Mouse (Mus musculus) neural tube, embryonic 12.5 days (tissue): ENCODE results near the gene Shf. TPM values are rescaled to one million over a fixed set of nuclear protein-coding genes. Genes with fewer than 3 reads are reported as not detected.
A peak's percentile ranks its signal among the peaks of the same experiment; 100 is the strongest.
"Not testable (repeated sequence)": the region's sequence is repeated elsewhere in the genome, so short reads cannot be mapped to it uniquely, and the experiment has no call there.

Source experiments
- ATAC-seq: fragments of 200-750 bp; cut with Nextera tagmentation; 2 replicates; pipeline ENCODE4 v1.8.0; 2017; ENCODE audit warnings: low read depth, mild to moderate bottlenecking, moderate TSS enrichment, moderate library complexity; ENCODE audit not compliant: low FRiP score
- H3K27ac ChIP-seq: fragments of 300-500 bp; sonication (generic); 2 replicates; pipeline ENCODE4 v1.5.1; 2016
- H3K27me3 ChIP-seq: fragments of 300-500 bp; sonication (generic); replicated peaks from 2 replicates; pipeline ENCODE4 v1.6.1; 2016; ENCODE audit warnings: mild to moderate bottlenecking
- H3K36me3 ChIP-seq: fragments of 300-500 bp; sonication (generic); 2 replicates; pipeline ENCODE4 v1.6.1; 2016; ENCODE audit warnings: mild to moderate bottlenecking
- H3K4me1 ChIP-seq: fragments of 300-500 bp; sonication (generic); 2 replicates; pipeline ENCODE4 v1.6.1; 2016
- H3K4me2 ChIP-seq: fragments of 300-500 bp; sonication (generic); replicated peaks from 2 replicates; pipeline ENCODE4 v1.6.1; 2016; ENCODE audit warnings: mild to moderate bottlenecking
- H3K4me3 ChIP-seq: fragments of 300-500 bp; sonication (generic); 2 replicates; pipeline ENCODE4 v1.5.1; 2016
- H3K9ac ChIP-seq: fragments of 300-500 bp; sonication (generic); 2 replicates; pipeline ENCODE4 v1.6.1; 2016; ENCODE audit warnings: mild to moderate bottlenecking
- H3K9me3 ChIP-seq: fragments of 300-500 bp; sonication (generic); 2 replicates; pipeline ENCODE4 v1.6.1; 2016; ENCODE audit warnings: mild to moderate bottlenecking
- WGBS: fragments of 180-500 bp; shearing (Covaris S2); methylation state at CpG from one replicate; pipeline ENCODE4 v1.1.7; 2016; 5-methylcytosine and 5-hydroxymethylcytosine counted together
- polyA plus RNA-seq: library from polyadenylated mRNA; unstranded; fragments of >200 nt; fragmentation: Nextera tagmentation; extraction: Ambion mirVana; gene quantifications from 2 replicates; pipeline ENCODE4 v1.2.1, GENCODE M21; 2016

The Shf gene
- 12.2 and 15.1 TPM in 2 replicates for polyA plus RNA-seq

DNA sequence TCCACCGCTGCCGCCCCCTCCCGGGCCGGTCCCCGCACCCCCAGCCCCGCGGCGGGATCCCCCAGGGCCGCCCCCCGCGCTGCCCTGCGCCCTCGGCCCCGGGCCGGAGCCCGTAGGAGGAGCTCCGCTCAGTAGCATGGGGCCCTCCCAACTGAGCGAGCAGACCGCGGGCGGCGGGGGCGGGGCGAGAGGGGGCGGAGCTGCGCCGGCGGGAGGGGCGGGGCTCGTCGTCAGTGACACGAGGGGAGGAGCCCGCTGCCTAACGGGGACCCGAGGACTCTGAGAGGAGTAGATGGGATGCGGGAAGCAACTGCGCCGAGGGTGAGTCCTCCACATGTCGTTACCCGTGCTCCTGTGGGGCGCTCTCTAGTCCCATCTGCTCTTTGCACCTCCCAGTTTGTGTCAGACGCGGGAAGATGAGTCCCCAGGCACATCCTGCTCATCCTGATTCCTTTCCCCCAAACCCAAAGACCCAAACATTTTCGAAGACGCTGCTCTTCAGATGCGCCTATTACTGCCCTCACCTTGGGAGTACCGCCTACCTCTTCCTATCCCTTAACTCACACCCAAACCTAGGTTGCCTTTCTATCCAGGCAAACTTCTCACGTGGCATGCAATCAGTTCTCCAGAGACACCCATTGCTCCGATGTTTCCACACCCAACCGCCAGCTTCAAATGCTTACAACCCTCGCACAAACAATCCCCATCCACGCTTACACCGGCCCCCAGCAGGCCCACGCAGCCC is at the start of gene Shf:
Gene Shf (minus strand): TSS at position 168 of the 745 bp plus-strand sequence.
- peaks cover 31% of the 10 kb centered on the region for H3K4me1 ChIP-seq
- peak within 1 kb of the TSS; percentile 95 for H3K9ac ChIP-seq
- 0 out of 2 replicates have a peak within 1 kb of the TSS, but pooled peaks have one; percentile 57 for H3K27ac ChIP-seq
- peak within 1 kb of the TSS; percentile 91 for H3K4me3 ChIP-seq
- peak; percentile 93 for ATAC-seq
- H3K4me2 ChIP-seq, result peak within 1 kb of the TSS; percentile 69
- no peaks in the 10 kb centered on the region for H3K9me3 ChIP-seq
- under 1% methylated on average over 49 of the region's 54 CpGs for WGBS
- H3K27me3 ChIP-seq, result no peaks in the 10 kb centered on the region
- H3K36me3 ChIP-seq, result peaks cover 2% of the 10 kb centered on the region; the same call in 1 of the 2 replicates

DNA sequence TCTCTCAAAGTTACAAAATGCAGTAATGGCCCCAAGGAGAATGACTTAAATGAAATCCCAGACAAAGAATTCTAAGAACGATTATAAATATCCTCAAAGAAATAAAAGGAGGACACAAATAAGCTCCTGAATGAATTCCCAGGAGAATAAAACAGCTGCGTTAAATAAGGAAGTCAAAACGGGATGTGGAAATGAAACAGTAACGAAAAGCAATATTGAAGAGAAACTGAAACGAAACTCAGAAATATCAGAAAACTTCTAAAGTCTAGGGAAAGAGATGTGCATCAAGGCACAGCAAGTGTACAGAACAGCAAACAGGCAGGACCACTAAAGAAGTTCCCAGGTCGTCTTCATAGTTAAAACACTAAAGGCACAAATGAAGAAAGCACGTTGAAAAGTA is 40.0 kb upstream of the Shf start:
- 81% methylated on average over 7 of the region's 7 CpGs for whole genome bisulfite sequencing
- H3K36me3 ChIP-seq, result no peaks in the 10 kb centered on the region
- H3K9me3 ChIP-seq, result no peaks in the 10 kb centered on the region
- H3K4me2 ChIP-seq, result no peak overlapping the region
- no peak overlapping the region for H3K27ac ChIP-seq
- H3K9ac ChIP-seq, result no peak overlapping the region
- no peaks in the 10 kb centered on the region for H3K4me1 ChIP-seq
- no peaks in the 10 kb centered on the region for H3K27me3 ChIP-seq
- no peak overlapping the region for H3K4me3 ChIP-seq
- no peak for ATAC-seq

DNA sequence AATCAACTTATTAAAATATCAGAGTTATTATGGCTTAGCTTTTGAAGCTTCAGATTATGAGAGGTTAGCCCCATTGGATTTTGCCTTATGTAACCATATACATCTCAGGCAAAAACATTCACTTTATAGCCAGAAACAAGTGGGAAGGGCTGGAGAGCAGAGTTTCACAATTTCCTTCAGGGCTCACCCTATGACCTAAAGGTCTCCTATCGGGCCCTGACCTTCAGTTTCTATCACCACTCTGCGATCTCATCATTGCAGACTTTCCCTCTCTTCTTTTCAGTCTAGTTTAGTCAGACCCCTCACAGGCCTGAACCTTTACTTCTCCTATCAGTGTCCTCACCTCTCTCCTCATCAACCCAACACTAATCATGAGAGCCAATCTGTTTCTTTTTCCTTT is 38.6 kb upstream of the Shf start:
- Histone ChIP-seq H3K27me3 (no peaks in the 10 kb centered on the region), H3K27ac (no peak overlapping the region), H3K36me3 (no peaks in the 10 kb centered on the region), H3K9ac (no peak overlapping the region), H3K4me2 (no peak overlapping the region), H3K9me3 (no peaks in the 10 kb centered on the region), H3K4me1 (no peaks in the 10 kb centered on the region), H3K4me3 (no peak overlapping the region)
- 98% methylated on average over 2 of the region's 2 CpGs for WGBS
- no peak for ATAC-seq

DNA sequence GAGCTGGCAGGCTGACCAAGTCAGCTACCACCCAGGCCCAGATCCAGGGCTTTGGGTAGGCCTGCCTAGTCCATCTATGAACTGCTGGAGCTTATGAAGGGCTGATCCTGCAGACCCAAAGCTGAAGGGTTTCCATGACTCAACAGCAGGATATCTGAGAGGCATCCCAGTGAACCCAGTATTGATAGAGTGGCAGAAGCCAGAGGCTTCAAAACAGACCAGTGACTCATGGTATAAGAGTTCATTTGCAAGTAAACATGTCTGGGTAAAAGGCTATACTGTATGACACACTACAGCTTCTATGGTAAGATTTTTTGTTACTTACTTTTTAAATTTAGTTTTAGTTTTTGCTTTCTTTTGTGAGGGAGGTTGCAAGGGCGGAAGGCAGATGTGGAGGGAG is 27.2 kb upstream of the Shf start:
- 95% methylated on average over 1 of the region's 1 CpGs for WGBS
- Histone ChIP-seq H3K9ac (no peak overlapping the region), H3K4me3 (no peak overlapping the region), H3K9me3 (no peaks in the 10 kb centered on the region), H3K36me3 (no peaks in the 10 kb centered on the region), H3K27me3 (no peaks in the 10 kb centered on the region), H3K4me2 (no peak overlapping the region), H3K4me1 (no peaks in the 10 kb centered on the region), H3K27ac (no peak overlapping the region)
- no peak for ATAC-seq

DNA sequence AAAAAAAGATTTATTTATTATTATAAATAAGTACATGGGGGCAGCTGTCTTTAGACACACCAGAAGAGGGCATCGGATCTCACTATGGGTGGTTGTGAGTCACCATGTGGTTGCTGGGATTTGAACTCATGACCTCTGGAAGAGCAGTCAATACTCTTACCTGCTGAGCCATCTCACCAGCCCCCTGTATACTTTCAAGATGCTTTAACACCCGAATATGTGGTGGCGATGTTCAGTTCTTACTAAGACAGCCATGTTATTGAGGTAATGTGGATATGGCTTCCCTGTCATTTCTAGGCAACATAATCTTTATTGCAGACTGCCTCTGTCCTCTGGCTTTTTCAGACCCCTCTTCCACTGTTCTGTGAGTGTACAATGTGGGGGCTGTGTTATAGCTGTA is 18.2 kb upstream of the Shf start:
- H3K4me2 ChIP-seq, H3K27ac ChIP-seq, H3K9ac ChIP-seq, H3K36me3 ChIP-seq, H3K27me3 ChIP-seq, H3K4me3 ChIP-seq, H3K9me3 ChIP-seq, ATAC-seq, H3K4me1 ChIP-seq: not testable (repeated sequence)
- 94% methylated on average over 3 of the region's 3 CpGs for WGBS

DNA sequence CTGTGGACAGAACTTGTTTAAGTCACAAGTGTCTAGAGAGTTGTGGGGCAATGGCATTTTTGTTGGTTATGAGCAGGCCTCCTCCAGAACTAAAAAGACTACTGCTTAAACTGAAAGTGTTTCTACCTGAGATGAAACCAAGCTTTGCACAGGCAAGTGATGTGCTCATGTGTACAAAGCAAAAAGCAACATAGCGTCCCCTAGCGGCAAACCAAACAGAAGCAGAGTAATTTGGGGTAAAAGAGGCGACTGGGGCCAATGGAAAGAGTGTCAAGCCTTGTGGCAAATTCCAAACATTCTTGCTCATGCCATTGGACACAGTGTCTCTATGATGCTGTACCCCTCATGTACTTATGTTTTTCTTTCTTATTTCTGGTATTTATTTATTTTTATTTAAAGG is 16.1 kb upstream of the Shf start:
- Histone ChIP-seq H3K9ac (no peak overlapping the region), H3K4me2 (no peak overlapping the region), H3K4me1 (no peaks in the 10 kb centered on the region), H3K4me3 (no peak overlapping the region), H3K36me3 (no peaks in the 10 kb centered on the region), H3K27me3 (no peaks in the 10 kb centered on the region), H3K27ac (no peak overlapping the region), H3K9me3 (no peaks in the 10 kb centered on the region)
- no peak for ATAC-seq
- 42% methylated on average over 3 of the region's 3 CpGs for WGBS

DNA sequence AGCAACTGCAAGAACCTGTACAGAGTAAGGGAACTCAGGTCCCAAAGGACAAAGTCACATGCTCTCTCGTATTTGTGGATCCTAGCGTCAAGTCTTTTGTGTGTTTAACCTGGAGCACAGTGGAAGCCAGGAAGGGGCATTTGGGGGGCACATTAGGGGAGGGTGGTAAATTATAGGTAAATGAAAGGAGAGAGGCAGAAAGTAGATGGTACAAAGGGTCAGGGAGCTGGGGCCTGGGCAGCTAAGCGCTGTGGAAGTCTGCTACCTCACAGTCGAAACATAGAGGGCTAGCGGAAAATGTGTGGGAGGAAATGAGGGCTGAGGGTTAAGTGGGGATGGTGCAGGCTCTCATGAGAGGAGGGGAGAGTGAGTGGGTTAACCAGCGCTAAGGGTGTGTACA is 13.2 kb upstream of the Shf start:
- Histone ChIP-seq H3K9ac (no peak overlapping the region), H3K27me3 (no peaks in the 10 kb centered on the region), H3K27ac (no peak overlapping the region), H3K4me2 (no peak overlapping the region), H3K9me3 (no peaks in the 10 kb centered on the region), H3K36me3 (no peaks in the 10 kb centered on the region), H3K4me1 (no peaks in the 10 kb centered on the region), H3K4me3 (no peak overlapping the region)
- ATAC-seq, result no peak
- WGBS, result 84% methylated on average over 6 of the region's 6 CpGs

DNA sequence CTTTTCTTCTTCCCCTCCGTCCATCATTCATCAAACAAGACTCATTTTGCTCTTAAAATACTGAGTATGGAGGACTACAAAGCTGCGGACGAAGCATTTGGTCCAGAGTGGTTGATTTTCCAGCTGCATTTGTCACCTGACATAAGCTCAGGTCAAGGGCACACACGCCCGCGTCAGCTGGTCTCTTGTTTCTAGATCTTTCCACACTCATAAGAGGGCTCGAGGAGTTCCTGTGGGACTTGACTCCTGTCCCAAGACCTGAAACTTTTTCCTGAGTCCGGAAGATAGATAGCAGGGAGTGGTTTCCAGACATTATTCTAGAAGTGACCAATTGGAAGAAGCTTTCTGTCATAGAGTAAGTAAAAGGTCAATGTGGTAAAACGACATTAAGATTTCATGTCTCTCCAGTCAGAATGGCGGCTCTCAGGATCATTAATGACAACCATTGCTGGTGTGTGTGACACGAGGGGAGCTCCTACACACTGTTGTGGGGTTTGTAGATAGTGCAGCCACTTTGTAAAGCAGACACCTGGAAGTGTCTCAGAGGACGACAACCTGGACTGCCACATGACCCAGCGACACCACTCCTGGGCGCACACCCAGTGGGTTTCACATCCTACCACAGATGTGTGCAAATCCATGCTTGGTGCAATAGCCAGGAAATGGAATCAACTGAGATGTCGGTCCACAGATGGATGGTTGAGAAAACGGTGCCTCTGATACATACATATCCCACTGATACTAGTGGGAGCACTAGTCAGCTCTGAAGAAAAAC is 12.6 kb upstream of the Shf start:
- Histone ChIP-seq H3K36me3 (no peaks in the 10 kb centered on the region), H3K4me1 (no peaks in the 10 kb centered on the region), H3K27me3 (no peaks in the 10 kb centered on the region), H3K4me3 (no peak overlapping the region), H3K4me2 (no peak overlapping the region), H3K9ac (no peak overlapping the region), H3K27ac (no peak overlapping the region), H3K9me3 (no peaks in the 10 kb centered on the region)
- 78% methylated on average over 16 of the region's 16 CpGs for WGBS
- ATAC-seq, result no peak

DNA sequence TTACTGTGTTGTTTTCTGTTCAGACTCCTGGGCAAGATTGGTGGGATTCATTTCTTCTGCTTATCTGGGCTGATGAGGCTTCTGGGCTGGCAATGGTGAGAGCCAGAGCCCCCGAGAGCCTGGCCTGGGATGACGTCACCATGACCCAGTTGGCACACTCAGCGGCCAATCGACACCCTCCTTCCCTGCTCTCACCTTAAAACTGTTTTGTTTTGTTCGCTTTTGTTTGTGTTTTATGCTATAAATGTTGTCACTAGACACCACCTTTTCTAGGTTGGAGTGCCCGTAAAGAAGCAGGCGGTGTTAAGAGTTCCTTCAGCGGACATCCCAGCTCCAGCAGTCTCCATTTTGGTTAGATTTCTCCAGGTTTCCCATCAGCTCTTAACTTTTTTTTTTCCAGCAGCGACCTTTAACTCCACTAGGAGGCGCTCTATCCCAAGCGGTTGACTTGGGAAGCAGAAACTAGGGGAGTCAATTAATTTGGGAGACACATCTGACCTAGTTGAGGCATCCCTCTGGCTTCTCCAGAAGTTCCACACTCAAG is 11.9 kb upstream of the Shf start:
- H3K4me3 ChIP-seq, result no peak overlapping the region
- H3K27ac ChIP-seq, result no peak overlapping the region
- no peaks in the 10 kb centered on the region for H3K27me3 ChIP-seq

DNA sequence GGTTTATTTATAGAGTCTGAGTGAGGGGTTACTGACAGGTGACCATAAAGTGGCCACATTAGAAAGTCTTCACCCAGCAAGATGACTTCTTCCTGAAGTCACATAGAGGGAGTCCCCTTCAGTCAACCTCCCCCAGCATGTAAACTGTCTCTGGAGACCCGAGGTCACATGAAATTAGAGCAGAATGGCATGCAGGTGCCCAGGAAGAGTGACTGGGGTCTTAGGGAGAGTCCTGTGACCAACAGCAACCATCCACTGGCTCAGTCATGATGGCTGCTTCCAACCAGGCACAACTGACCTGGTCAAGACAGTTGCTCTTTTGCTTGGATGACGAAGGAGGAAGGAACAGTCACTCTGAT is 10.3 kb upstream of the Shf start:
- Histone ChIP-seq H3K9ac (no peak overlapping the region), H3K4me3 (no peak overlapping the region), H3K36me3 (no peaks in the 10 kb centered on the region), H3K9me3 (no peaks in the 10 kb centered on the region), H3K4me1 (no peaks in the 10 kb centered on the region), H3K4me2 (no peak overlapping the region), H3K27me3 (no peaks in the 10 kb centered on the region), H3K27ac (no peak overlapping the region)
- ATAC-seq, result no peak
- WGBS, result 50% methylated on average over 2 of the region's 2 CpGs

More for the DNA sequence above, 11.9 kb upstream of the Shf start:
- 12% methylated on average over 11 of the region's 11 CpGs for WGBS
- Histone ChIP-seq H3K4me1 (no peaks in the 10 kb centered on the region), H3K9me3 (no peaks in the 10 kb centered on the region), H3K36me3 (no peaks in the 10 kb centered on the region), H3K9ac (no peak overlapping the region), H3K4me2 (peak overlapping the region; percentile 47)
- no peak for ATAC-seq

DNA sequence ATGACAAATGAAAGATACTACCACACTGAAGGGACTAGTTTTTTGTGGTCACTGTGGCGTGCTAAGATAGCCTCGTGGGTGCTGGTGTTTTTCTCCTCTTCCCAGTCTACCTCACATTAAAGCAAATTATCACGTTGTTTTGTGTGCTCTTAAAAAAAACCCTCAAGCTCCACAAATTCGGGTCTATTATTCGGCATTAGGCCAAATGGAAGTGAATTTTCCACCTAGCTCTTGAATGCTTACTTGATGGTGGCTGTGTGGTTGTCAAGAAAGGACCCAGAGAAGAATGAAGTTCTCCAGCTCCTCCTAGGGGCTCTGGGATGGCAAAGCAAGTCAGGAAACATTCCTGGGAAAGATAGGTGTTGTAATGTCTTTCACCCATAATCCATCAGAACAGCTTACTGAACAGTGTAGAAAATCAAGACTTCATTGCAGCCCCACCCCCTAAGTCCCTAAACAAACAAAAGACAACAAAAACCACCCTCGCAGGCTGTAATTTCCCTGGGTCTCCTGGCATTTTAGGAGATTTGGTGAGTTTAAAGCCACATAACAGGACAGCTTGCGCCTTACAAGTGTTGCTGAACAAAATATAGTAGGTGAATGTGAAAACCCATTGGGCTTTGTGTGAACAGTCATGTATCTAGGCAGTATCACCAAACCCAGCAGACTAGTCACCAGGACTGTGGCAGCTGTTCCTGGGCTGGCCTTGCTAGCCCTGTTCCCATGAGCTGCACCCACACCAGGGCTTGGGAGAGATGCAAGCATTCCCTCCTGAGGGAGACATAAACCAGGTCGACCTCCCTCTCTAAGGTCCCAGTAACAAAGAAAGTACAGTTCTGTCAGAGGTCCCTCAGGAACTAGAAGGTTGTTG is 9.7 kb upstream of the Shf start:
- H3K27ac ChIP-seq, result no peak overlapping the region
- 20% methylated on average over 8 of the region's 8 CpGs for WGBS
- ATAC-seq, result no peak
- H3K4me3 ChIP-seq, result peak overlapping the region; percentile 9; the same call in 1 of the 2 replicates
- H3K27me3 ChIP-seq, result no peaks in the 10 kb centered on the region
- no peaks in the 10 kb centered on the region for H3K4me1 ChIP-seq
- H3K9me3 ChIP-seq, result no peaks in the 10 kb centered on the region
- peak overlapping the region; percentile 53 for H3K4me2 ChIP-seq
- H3K9ac ChIP-seq, result no peak overlapping the region
- H3K36me3 ChIP-seq, result no peaks in the 10 kb centered on the region

DNA sequence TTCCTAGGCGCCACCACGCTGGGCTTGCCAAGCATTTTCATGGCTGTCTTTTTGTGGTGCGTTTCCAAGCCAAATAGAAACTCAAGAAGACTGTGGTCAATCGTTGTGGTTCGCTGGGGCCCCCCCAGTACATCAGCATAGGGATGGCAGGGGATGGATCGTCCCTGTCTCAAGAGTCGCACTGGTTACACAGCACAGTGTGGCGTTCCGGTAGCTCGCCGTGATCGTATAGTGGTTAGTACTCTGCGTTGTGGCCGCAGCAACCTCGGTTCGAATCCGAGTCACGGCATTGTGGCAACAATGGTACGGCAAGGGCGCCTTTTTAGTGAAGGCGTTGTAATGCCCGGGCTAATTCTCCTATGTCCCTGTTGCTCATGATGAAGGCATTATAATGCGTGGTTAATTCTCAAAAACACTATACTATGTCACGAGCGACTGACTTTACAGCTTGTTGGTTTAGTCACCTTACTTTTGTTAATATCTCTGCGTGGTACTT is 8.8 kb upstream of the Shf start:
- H3K4me2 ChIP-seq, result peak overlapping the region; percentile 53
- H3K9me3 ChIP-seq, result no peaks in the 10 kb centered on the region
- peak overlapping the region; percentile 62 for H3K9ac ChIP-seq
- WGBS, result under 1% methylated on average over 26 of the region's 26 CpGs
- no peaks in the 10 kb centered on the region for H3K36me3 ChIP-seq
- no peaks in the 10 kb centered on the region for H3K27me3 ChIP-seq
- ATAC-seq, result peak; percentile 84
- peak overlapping the region; percentile 54 for H3K4me3 ChIP-seq
- peak overlapping the region; percentile 82 for H3K27ac ChIP-seq
- H3K4me1 ChIP-seq, result no peaks in the 10 kb centered on the region
